Mouse (Mus musculus): ENCODE results near the gene Ang2. TPM values are rescaled to one million over a fixed set of nuclear protein-coding genes. Genes with fewer than 3 reads are reported as not detected.

The Ang2 gene
- total RNA-seq, 2 experiments from 2014 or later, result not detected

DNA sequence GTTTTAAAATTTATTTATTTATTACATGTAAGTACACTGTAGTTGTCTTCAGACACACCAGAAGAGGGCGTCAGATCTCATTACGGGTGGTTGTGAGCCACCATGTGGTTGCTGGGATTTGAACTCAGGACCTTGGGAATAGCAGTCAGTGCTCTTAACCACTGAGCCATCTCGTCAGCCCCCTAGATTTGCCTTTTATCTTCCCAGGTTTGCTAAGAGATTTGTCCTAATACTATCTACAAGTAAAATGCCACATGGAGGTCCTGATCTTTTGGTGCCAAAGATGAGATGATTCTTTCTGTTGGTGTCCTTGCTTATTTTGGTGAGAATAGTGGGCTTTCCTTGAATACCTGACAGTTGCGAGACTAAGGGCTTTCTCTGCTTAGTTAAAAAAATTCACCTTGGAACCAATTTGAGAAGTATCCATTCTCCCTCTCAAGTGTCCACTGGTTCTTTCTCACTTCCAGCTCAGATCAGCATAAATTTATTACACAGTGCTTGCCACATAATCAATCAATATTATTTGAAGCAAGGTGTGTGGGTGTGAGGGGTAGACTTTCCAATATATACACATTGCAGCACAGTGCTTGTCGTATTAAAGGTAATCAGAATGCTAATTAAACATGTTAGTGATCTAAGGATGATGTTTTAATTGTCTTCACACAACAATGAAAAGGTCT, 42.8 kb downstream of the Ang2 start:
- ATAC-seq (replicated peaks; ENCODE audit: low FRiP score, poor library complexity, severe bottlenecking), result no peak

DNA sequence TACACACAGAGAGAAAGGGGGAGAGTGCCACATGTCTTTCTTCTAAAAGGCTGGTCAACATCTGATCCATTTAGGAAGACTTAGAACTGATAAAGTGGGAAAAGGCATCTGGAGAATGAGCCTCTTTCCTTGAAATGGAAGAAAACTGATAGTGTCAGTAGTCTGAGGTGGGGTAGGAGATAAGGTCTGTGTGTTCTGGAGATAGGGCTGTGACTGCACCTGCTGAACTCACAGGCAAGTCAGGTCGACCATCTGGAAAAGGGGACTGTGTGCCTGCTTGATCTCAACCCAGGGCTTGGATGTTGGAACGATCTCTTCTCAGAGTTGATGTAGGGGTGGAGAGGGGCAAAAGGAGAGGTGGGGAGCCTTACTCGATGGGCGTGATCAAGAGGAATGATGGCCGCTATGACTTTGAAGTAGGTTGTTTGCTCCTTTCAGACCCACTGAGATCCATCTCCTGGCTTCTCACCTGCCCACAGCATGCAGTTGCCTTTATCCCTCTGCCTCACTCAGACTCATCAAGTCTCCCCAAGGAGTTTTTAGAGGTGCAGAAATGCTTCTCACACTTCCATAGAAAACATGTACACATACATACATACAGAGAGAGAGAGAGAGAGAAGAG, 46.6 kb downstream of the Ang2 start:
- ATAC-seq (replicated peaks; ENCODE audit: low FRiP score, poor library complexity, severe bottlenecking), result no peak

DNA sequence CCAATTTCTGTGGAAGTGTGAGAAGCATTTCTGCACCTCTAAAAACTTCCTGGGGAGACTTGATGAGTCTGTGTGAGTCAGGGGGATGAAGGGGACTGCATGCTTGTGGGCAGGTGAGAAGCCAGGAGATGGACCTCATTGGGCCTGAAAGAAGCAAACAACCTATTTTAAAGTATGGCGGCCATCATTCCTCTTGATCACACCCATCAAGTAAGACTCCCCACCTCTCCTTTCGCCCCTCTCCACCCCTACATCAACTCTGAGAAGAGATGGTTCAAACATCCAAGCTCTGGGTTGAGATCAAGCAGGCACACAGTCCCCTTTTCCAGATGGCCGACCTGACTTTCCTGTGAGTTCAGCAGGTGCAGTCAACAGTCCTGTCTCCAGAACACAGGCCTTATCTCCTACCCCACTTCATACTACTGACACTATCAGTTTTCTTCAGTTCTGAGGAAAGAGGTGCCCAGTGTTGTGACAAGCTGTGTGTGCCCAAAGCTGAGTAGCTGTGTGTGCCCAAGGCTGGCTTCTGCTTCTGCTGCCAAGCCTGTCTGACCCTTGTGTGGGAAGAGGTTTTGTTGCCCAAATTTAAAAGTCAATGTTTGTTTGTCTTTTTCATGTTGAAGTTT, 48.6 kb downstream of the Ang2 start:
- peak; percentile 78 for ATAC-seq (replicated peaks; ENCODE audit: low FRiP score, poor library complexity, severe bottlenecking)

DNA sequence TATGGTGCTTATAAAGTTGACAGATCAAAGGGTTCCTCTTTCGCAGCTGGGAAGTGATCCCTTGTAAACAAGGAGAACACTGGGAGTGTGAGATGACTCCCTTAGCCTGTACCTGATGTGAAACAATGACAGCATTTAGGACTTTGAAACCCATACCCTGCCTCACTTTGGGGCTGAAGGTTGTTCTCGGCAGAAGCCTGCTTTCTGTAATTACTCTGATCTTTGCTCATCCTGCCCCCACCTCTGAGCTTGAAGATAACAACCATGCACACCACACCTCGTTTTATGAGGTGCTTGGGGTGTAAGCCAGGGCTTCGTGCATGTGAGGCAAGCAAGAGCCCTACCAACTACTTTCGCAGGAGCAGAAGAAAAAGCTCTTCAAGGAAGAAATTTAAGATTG, 49.8 kb downstream of the Ang2 start:
- peak; percentile 80 for ATAC-seq (replicated peaks; ENCODE audit: low FRiP score, poor library complexity, severe bottlenecking)

DNA sequence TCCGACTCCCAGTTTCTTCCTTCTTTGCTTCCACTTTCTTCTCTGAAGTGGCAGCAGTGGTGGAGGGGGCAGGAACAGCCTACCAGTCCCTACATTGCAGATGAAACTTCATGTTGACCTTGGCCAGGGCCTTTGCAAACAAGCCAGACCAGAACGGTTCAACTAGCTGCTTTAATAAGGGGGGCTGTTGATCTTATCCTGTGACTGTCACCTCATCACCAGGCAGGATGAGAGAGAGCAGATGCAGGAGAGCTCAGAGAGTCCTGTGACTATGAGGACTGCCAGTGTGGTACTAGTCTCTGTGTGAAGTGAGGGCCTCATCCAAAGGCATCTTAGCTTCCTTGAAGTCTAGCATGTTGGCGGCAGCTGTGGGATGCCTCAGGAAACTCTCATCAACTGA, 50.9 kb downstream of the Ang2 start:
- no peak for ATAC-seq (replicated peaks; ENCODE audit: low FRiP score, poor library complexity, severe bottlenecking)

DNA sequence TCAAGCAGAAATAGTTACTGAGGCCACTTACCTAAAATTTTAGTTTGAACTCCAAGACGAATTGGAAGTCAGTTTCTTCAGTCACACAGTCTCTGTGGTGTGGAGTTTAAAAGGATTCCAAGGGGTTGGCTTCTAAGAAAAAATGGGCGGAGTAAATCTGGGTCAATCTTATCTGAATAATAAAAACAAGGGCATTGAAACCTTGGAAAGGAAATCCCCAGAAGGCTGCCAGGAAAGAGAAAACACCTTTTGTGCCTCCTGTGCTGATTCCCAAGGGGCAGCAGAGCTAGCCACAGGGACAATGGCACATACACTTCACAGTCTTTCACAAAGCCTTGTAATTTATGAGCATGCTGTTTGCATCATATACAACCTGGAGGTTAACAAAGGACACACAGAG, 52.3 kb downstream of the Ang2 start, which contains the start of gene Rnase1:
Rnase1 (minus strand) TSS at position 101 of the 400 bp plus-strand sequence.
- no peak for ATAC-seq (replicated peaks; ENCODE audit: low FRiP score, poor library complexity, severe bottlenecking)

DNA sequence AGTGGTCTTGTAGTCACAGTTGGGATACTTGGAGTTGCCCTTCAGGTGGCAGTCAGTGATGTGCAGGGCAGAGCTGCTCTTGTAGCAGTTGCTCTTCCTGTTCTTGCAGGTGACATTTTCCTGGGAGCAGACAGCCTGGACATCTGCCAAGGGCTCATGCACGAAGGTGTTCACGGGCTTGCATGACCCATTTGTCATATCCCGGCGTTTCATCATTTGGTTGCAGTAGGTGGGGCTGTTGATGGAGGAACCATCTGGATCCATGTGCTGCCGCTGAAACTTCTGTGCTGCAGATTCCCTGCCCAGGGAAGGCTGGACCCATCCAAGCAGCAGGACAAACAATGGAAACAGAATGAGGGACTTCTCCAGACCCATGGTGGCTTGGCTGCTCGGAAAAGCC, 53.4 kb downstream of the Ang2 start:
- no peak for ATAC-seq (replicated peaks; ENCODE audit: low FRiP score, poor library complexity, severe bottlenecking)

Other genes starting within 250 kb of the Ang2 start
- 161 and 174 TPM in 2 replicates for gene Pnp2, start 243.2 kb downstream of the Ang2 start, total RNA-seq (2015; ENCODE audit: low replicate concordance)
- 56.1 and 122 TPM in 2 replicates for gene Pnp2, start 243.2 kb downstream of the Ang2 start, total RNA-seq (2017; ENCODE audit: low replicate concordance)
- gene Rnase10, start 191.4 kb downstream of the Ang2 start, total RNA-seq (2015; ENCODE audit: low replicate concordance), result 1.3 TPM in 1 of 2 replicates, not detected in the other
- 0.85 TPM in 1 of 2 replicates, not detected in the other for gene Rnase10, start 191.4 kb downstream of the Ang2 start, total RNA-seq (2017; ENCODE audit: low replicate concordance)
- gene Rnase9, start 157.3 kb downstream of the Ang2 start, total RNA-seq (2015; ENCODE audit: low replicate concordance), result not detected in 2 replicates
- gene Rnase9, start 157.3 kb downstream of the Ang2 start, total RNA-seq (2017; ENCODE audit: low replicate concordance), result not detected in 2 replicates
- not detected in 2 replicates for gene Rnase11, start 149.0 kb downstream of the Ang2 start, total RNA-seq (2015; ENCODE audit: low replicate concordance)
- not detected in 2 replicates for gene Rnase11, start 149.0 kb downstream of the Ang2 start, total RNA-seq (2017; ENCODE audit: low replicate concordance)
- 5.4 TPM in 1 of 2 replicates, not detected in the other for gene Rnase12, start 141.5 kb downstream of the Ang2 start, total RNA-seq (2015; ENCODE audit: low replicate concordance)
- 3.1 TPM in 1 of 2 replicates, not detected in the other for gene Rnase12, start 141.5 kb downstream of the Ang2 start, total RNA-seq (2017; ENCODE audit: low replicate concordance)
- not detected in 2 replicates for gene Olfr750, start 124.7 kb downstream of the Ang2 start, total RNA-seq (2015; ENCODE audit: low replicate concordance)
- gene Olfr750, start 124.7 kb downstream of the Ang2 start, total RNA-seq (2017; ENCODE audit: low replicate concordance), result not detected in 2 replicates
- gene Rnase4, start 108.1 kb downstream of the Ang2 start, total RNA-seq (2015; ENCODE audit: low replicate concordance), result 7.5 and 20.6 TPM in 2 replicates
- 5.6 and 7.5 TPM in 2 replicates for gene Rnase4, start 108.1 kb downstream of the Ang2 start, total RNA-seq (2017; ENCODE audit: low replicate concordance)
- 1.9 TPM in 1 of 2 replicates, not detected in the other for gene Ang, start 108.0 kb downstream of the Ang2 start, total RNA-seq (2015; ENCODE audit: low replicate concordance)
- gene Ang, start 108.0 kb downstream of the Ang2 start, total RNA-seq (2017; ENCODE audit: low replicate concordance), result 1.3 TPM in 1 of 2 replicates, not detected in the other
- gene Eddm3b, start 84.7 kb downstream of the Ang2 start, total RNA-seq (2015; ENCODE audit: low replicate concordance), result not detected in 2 replicates
- not detected in 2 replicates for gene Eddm3b, start 84.7 kb downstream of the Ang2 start, total RNA-seq (2017; ENCODE audit: low replicate concordance)
- 8.1 and 47.2 TPM in 2 replicates for gene Rnase6, start 75.2 kb downstream of the Ang2 start, total RNA-seq (2015; ENCODE audit: low replicate concordance)
- gene Rnase6, start 75.2 kb downstream of the Ang2 start, total RNA-seq (2017; ENCODE audit: low replicate concordance), result 9.5 and 15.7 TPM in 2 replicates
- gene Rnase1, start 52.4 kb downstream of the Ang2 start, total RNA-seq (2015; ENCODE audit: low replicate concordance), result 2.1 TPM in 1 of 2 replicates, not detected in the other
- gene Rnase1, start 52.4 kb downstream of the Ang2 start, total RNA-seq (2017; ENCODE audit: low replicate concordance), result not detected in 2 replicates
- not detected in 2 replicates for gene Rnase2b, start 36.9 kb downstream of the Ang2 start, total RNA-seq (2015; ENCODE audit: low replicate concordance)
- 1.3 TPM in 1 of 2 replicates, not detected in the other for gene Rnase2b, start 36.9 kb downstream of the Ang2 start, total RNA-seq (2017; ENCODE audit: low replicate concordance)
- not detected in 2 replicates for gene Ear14, start 4.2 kb upstream of the Ang2 start, total RNA-seq (2015; ENCODE audit: low replicate concordance)
- gene Ear14, start 4.2 kb upstream of the Ang2 start, total RNA-seq (2017; ENCODE audit: low replicate concordance), result not detected in 2 replicates
- 1.3 TPM in 1 of 2 replicates, not detected in the other for gene Rnase2a, start 57.0 kb upstream of the Ang2 start, total RNA-seq (2015; ENCODE audit: low replicate concordance)
- gene Rnase2a, start 57.0 kb upstream of the Ang2 start, total RNA-seq (2017; ENCODE audit: low replicate concordance), result not detected in 2 replicates
- not detected in 2 replicates for gene Gm7247, start 162.6 kb upstream of the Ang2 start, total RNA-seq (2015; ENCODE audit: low replicate concordance)
- not detected in 2 replicates for gene Gm7247, start 162.6 kb upstream of the Ang2 start, total RNA-seq (2017; ENCODE audit: low replicate concordance)
- gene Vmn2r88, start 211.7 kb upstream of the Ang2 start, total RNA-seq (2015; ENCODE audit: low replicate concordance), result not detected in 2 replicates
- not detected in 2 replicates for gene Vmn2r88, start 211.7 kb upstream of the Ang2 start, total RNA-seq (2017; ENCODE audit: low replicate concordance)

Data from erythroblast, adult 5-6 weeks (primary cell).